Mouse (Mus musculus): ENCODE measurements around the gene Mast4. TPM values are rescaled to one million over a fixed set of nuclear protein-coding genes. Genes with fewer than 3 reads are reported as not detected.

Gene Mast4
- polyA plus RNA-seq, 1 experiment, result 10.8 TPM

- no peak for TF ChIP-seq MYOG (IDR thresholded peaks at IDR 0.05; ENCODE audit: control insufficient read depth, extremely low read depth, insufficient read length)
- TF ChIP-seq FOSL1 (IDR thresholded peaks at IDR 0.05; ENCODE audit: insufficient read depth, low read length, poor library complexity, severe bottlenecking), result no peak
- TF ChIP-seq USF1 (IDR thresholded peaks at IDR 0.05; ENCODE audit: low read depth), result no peak
- no peak for TF ChIP-seq CEBPB (IDR thresholded peaks at IDR 0.05; ENCODE audit: low read depth)
- TF ChIP-seq MAX (IDR thresholded peaks at IDR 0.05), result no peak
- TF ChIP-seq CTCF (IDR thresholded peaks at IDR 0.05; ENCODE audit: control insufficient read depth, insufficient read depth, insufficient read length), result no peak
- no peak for TF ChIP-seq MYOD1 (IDR thresholded peaks at IDR 0.05; ENCODE audit: control insufficient read depth, insufficient read length, low read depth)
- H3ac ChIP-seq (ENCODE audit: control insufficient read depth, insufficient read length, low read depth), result no peak overlapping the region
- no peak overlapping the region for H3K4me3 ChIP-seq (ENCODE audit: insufficient read depth, poor library complexity, severe bottlenecking)
- H3K27me3 ChIP-seq (ENCODE audit: control insufficient read depth, insufficient read depth, insufficient read length), result no peaks in the 10 kb centered on the region
- no peaks in the 10 kb centered on the region for H3K79me2 ChIP-seq (ENCODE audit: control insufficient read depth, insufficient read depth)
- H3K36me3 ChIP-seq (ENCODE audit: control insufficient read depth, insufficient read depth), result no peaks in the 10 kb centered on the region
- peaks cover 1% of the 10 kb centered on the region for H3K79me3 ChIP-seq (ENCODE audit: low read depth)
Measured at GRCm38 (mm10) chr13:103293121-103293520, 41.2 kb downstream of the Mast4 start.

- peak overlapping the region; percentile 11 for H3ac ChIP-seq (ENCODE audit: control insufficient read depth, insufficient read length, low read depth)
- H3K36me3 ChIP-seq (ENCODE audit: control insufficient read depth, insufficient read depth), result no peaks in the 10 kb centered on the region
- no peaks in the 10 kb centered on the region for H3K27me3 ChIP-seq (ENCODE audit: control insufficient read depth, insufficient read depth, insufficient read length)
- TF ChIP-seq MAX (IDR thresholded peaks at IDR 0.05) (no peak), CEBPB (IDR thresholded peaks at IDR 0.05; ENCODE audit: low read depth) (no peak), MYOG (IDR thresholded peaks at IDR 0.05; ENCODE audit: control insufficient read depth, extremely low read depth, insufficient read length) (no peak), MYOD1 (IDR thresholded peaks at IDR 0.05; ENCODE audit: control insufficient read depth, insufficient read length, low read depth) (peak; percentile 53)
- no peak overlapping the region for H3K4me3 ChIP-seq (ENCODE audit: insufficient read depth, poor library complexity, severe bottlenecking)
- H3K79me3 ChIP-seq (ENCODE audit: low read depth), result peaks cover 1% of the 10 kb centered on the region
- no peaks in the 10 kb centered on the region for H3K79me2 ChIP-seq (ENCODE audit: control insufficient read depth, insufficient read depth)
Measured at GRCm38 (mm10) chr13:103291098-103291497, 43.2 kb downstream of the Mast4 start.

GRCm38 (mm10) chr13:103285821-103286220, 48.5 kb downstream of the Mast4 start:
- peaks cover 4% of the 10 kb centered on the region for H3K79me2 ChIP-seq (ENCODE audit: control insufficient read depth, insufficient read depth)
- H3K4me3 ChIP-seq (ENCODE audit: insufficient read depth, poor library complexity, severe bottlenecking), result no peak overlapping the region
- no peaks in the 10 kb centered on the region for H3K36me3 ChIP-seq (ENCODE audit: control insufficient read depth, insufficient read depth)
- peaks cover 4% of the 10 kb centered on the region for H3K79me3 ChIP-seq (ENCODE audit: low read depth)
- TF ChIP-seq MYOG (IDR thresholded peaks at IDR 0.05; ENCODE audit: control insufficient read depth, extremely low read depth, insufficient read length) (no peak), CEBPB (IDR thresholded peaks at IDR 0.05; ENCODE audit: low read depth) (no peak), FOSL1 (IDR thresholded peaks at IDR 0.05; ENCODE audit: insufficient read depth, low read length, poor library complexity, severe bottlenecking) (no peak), MYOD1 (IDR thresholded peaks at IDR 0.05; ENCODE audit: control insufficient read depth, insufficient read length, low read depth) (no peak), MAX (IDR thresholded peaks at IDR 0.05) (no peak), USF1 (IDR thresholded peaks at IDR 0.05; ENCODE audit: low read depth) (no peak), CTCF (IDR thresholded peaks at IDR 0.05; ENCODE audit: control insufficient read depth, insufficient read depth, insufficient read length) (no peak)
- H3K27me3 ChIP-seq (ENCODE audit: control insufficient read depth, insufficient read depth, insufficient read length), result no peaks in the 10 kb centered on the region
- H3ac ChIP-seq (ENCODE audit: control insufficient read depth, insufficient read length, low read depth), result no peak overlapping the region

GRCm38 (mm10) chr13:103285036-103285435, 49.3 kb downstream of the Mast4 start:
- peaks cover 4% of the 10 kb centered on the region for H3K79me2 ChIP-seq (ENCODE audit: control insufficient read depth, insufficient read depth)
- TF ChIP-seq MYOG (IDR thresholded peaks at IDR 0.05; ENCODE audit: control insufficient read depth, extremely low read depth, insufficient read length) (no peak), CEBPB (IDR thresholded peaks at IDR 0.05; ENCODE audit: low read depth) (no peak), USF1 (IDR thresholded peaks at IDR 0.05; ENCODE audit: low read depth) (no peak), CTCF (IDR thresholded peaks at IDR 0.05; ENCODE audit: control insufficient read depth, insufficient read depth, insufficient read length) (no peak), MAX (IDR thresholded peaks at IDR 0.05) (no peak), MYOD1 (IDR thresholded peaks at IDR 0.05; ENCODE audit: control insufficient read depth, insufficient read length, low read depth) (no peak), FOSL1 (IDR thresholded peaks at IDR 0.05; ENCODE audit: insufficient read depth, low read length, poor library complexity, severe bottlenecking) (no peak)
- H3K79me3 ChIP-seq (ENCODE audit: low read depth), result peaks cover 4% of the 10 kb centered on the region
- no peak overlapping the region for H3ac ChIP-seq (ENCODE audit: control insufficient read depth, insufficient read length, low read depth)
- no peak overlapping the region for H3K4me3 ChIP-seq (ENCODE audit: insufficient read depth, poor library complexity, severe bottlenecking)
- H3K27me3 ChIP-seq (ENCODE audit: control insufficient read depth, insufficient read depth, insufficient read length), result no peaks in the 10 kb centered on the region
- no peaks in the 10 kb centered on the region for H3K36me3 ChIP-seq (ENCODE audit: control insufficient read depth, insufficient read depth)

GRCm38 (mm10) chr13:103270856-103271391, 63.4 kb downstream of the Mast4 start:
- Histone ChIP-seq H3K27me3 (ENCODE audit: control insufficient read depth, insufficient read depth, insufficient read length) (no peaks in the 10 kb centered on the region), H3ac (ENCODE audit: control insufficient read depth, insufficient read length, low read depth) (no peak overlapping the region), H3K36me3 (ENCODE audit: control insufficient read depth, insufficient read depth) (no peaks in the 10 kb centered on the region), H3K79me2 (ENCODE audit: control insufficient read depth, insufficient read depth) (no peaks in the 10 kb centered on the region), H3K4me3 (ENCODE audit: insufficient read depth, poor library complexity, severe bottlenecking) (no peak overlapping the region), H3K79me3 (ENCODE audit: low read depth) (peaks cover 3% of the 10 kb centered on the region)
- TF ChIP-seq MYOG (IDR thresholded peaks at IDR 0.05; ENCODE audit: control insufficient read depth, extremely low read depth, insufficient read length), result no peak
- no peak for TF ChIP-seq MAX (IDR thresholded peaks at IDR 0.05)
- no peak for TF ChIP-seq MYOD1 (IDR thresholded peaks at IDR 0.05; ENCODE audit: control insufficient read depth, insufficient read length, low read depth)
- no peak for TF ChIP-seq FOSL1 (IDR thresholded peaks at IDR 0.05; ENCODE audit: insufficient read depth, low read length, poor library complexity, severe bottlenecking)
- no peak for TF ChIP-seq CTCF (IDR thresholded peaks at IDR 0.05; ENCODE audit: control insufficient read depth, insufficient read depth, insufficient read length)
- no peak for TF ChIP-seq USF1 (IDR thresholded peaks at IDR 0.05; ENCODE audit: low read depth)
- TF ChIP-seq CEBPB (IDR thresholded peaks at IDR 0.05; ENCODE audit: low read depth), result no peak

- Histone ChIP-seq H3K4me3 (ENCODE audit: insufficient read depth, poor library complexity, severe bottlenecking) (no peak overlapping the region), H3K27me3 (ENCODE audit: control insufficient read depth, insufficient read depth, insufficient read length) (no peaks in the 10 kb centered on the region), H3ac (ENCODE audit: control insufficient read depth, insufficient read length, low read depth) (no peak overlapping the region), H3K79me3 (ENCODE audit: low read depth) (no peaks in the 10 kb centered on the region), H3K79me2 (ENCODE audit: control insufficient read depth, insufficient read depth) (no peaks in the 10 kb centered on the region), H3K36me3 (ENCODE audit: control insufficient read depth, insufficient read depth) (no peaks in the 10 kb centered on the region)
- TF ChIP-seq MYOD1 (IDR thresholded peaks at IDR 0.05; ENCODE audit: control insufficient read depth, insufficient read length, low read depth), result no peak
- TF ChIP-seq USF1 (IDR thresholded peaks at IDR 0.05; ENCODE audit: low read depth), result no peak
- TF ChIP-seq MAX (IDR thresholded peaks at IDR 0.05), result no peak
- no peak for TF ChIP-seq CTCF (IDR thresholded peaks at IDR 0.05; ENCODE audit: control insufficient read depth, insufficient read depth, insufficient read length)
- no peak for TF ChIP-seq MYOG (IDR thresholded peaks at IDR 0.05; ENCODE audit: control insufficient read depth, extremely low read depth, insufficient read length)
- TF ChIP-seq CEBPB (IDR thresholded peaks at IDR 0.05; ENCODE audit: low read depth), result no peak
- TF ChIP-seq FOSL1 (IDR thresholded peaks at IDR 0.05; ENCODE audit: insufficient read depth, low read length, poor library complexity, severe bottlenecking), result no peak
Measured at GRCm38 (mm10) chr13:103262707-103263106, 71.6 kb downstream of the Mast4 start.

Data from C2C12 (cell line).